Mouse (Mus musculus) erythroblast, embryonic 14.5 days (primary cell): ENCODE data around the gene Gm9922.

Experiments used
- GATA1 ChIP-seq: IDR thresholded peaks from 2 replicates; pipeline ENCODE4 v1.6.1; 2012; ENCODE audit warnings: low read length, inconsistent platforms, mixed read lengths
- TAL1 ChIP-seq: IDR thresholded peaks from 3 replicates; pipeline ENCODE4 v1.6.1; 2012; ENCODE audit warnings: low read length, inconsistent platforms, mixed read lengths

GRCm38 (mm10) chr14:101763762-101764295 lies 34.2 kb upstream of the Gm9922 start:
- TF ChIP-seq TAL1 (no peak), GATA1 (no peak)
